Mouse (Mus musculus) liver, embryonic 16.5 days (tissue): ENCODE data around the gene Nif3l1. TPM values are rescaled to one million over a fixed set of nuclear protein-coding genes. Genes with fewer than 3 reads are reported as not detected.
A peak's percentile ranks its signal among the peaks of the same experiment; 100 is the strongest.

ENCODE experiments used
- ATAC-seq: fragments of 200-750 bp; cut with Nextera tagmentation; 2 replicates; pipeline ENCODE4 v1.8.0; 2017; ENCODE audit warnings: low read depth, mild to moderate bottlenecking, moderate number of reproducible peaks, moderate library complexity
- H3K27ac ChIP-seq: fragments of 300-500 bp; sonication (generic); 2 replicates; pipeline ENCODE4 v1.5.1; 2014; ENCODE audit warnings: mild to moderate bottlenecking, low read length
- H3K27me3 ChIP-seq: fragments of 300-500 bp; sonication (generic); 2 replicates; pipeline ENCODE4 v1.6.1; 2014; ENCODE audit warnings: low read depth, low read length, mixed read lengths; ENCODE audit not compliant: control insufficient read depth, insufficient read depth
- H3K36me3 ChIP-seq: fragments of 300-500 bp; sonication (generic); 2 replicates; pipeline ENCODE4 v1.6.1; 2014; ENCODE audit warnings: mild to moderate bottlenecking; ENCODE audit not compliant: control insufficient read depth, insufficient read depth
- H3K4me1 ChIP-seq: fragments of 300-500 bp; sonication (generic); 2 replicates; pipeline ENCODE4 v1.6.1; 2014; ENCODE audit warnings: low read depth, low read length, mixed read lengths; ENCODE audit not compliant: control insufficient read depth
- H3K4me2 ChIP-seq: fragments of 300-500 bp; sonication (generic); 2 replicates; pipeline ENCODE4 v1.6.1; 2014; ENCODE audit warnings: low read depth, low read length, mixed read lengths
- H3K4me3 ChIP-seq: fragments of 300-500 bp; sonication (generic); 2 replicates; pipeline ENCODE4 v1.5.1; 2014; ENCODE audit warnings: low read depth, mild to moderate bottlenecking, low read length
- H3K9ac ChIP-seq: fragments of 300-500 bp; sonication (generic); 2 replicates; pipeline ENCODE4 v1.6.1; 2014; ENCODE audit warnings: low read depth, low read length
- H3K9me3 ChIP-seq: fragments of 300-500 bp; sonication (generic); replicated peaks from 2 replicates; pipeline ENCODE4 v1.6.1; 2016; ENCODE audit warnings: low read length; ENCODE audit not compliant: control insufficient read depth
- WGBS: fragments of 180-500 bp; shearing (Covaris S2); extraction: QIAGEN DNeasy Blood & Tissue Kit; methylation state at CpG from one replicate; pipeline ENCODE4 v1.1.7; 2014; ENCODE audit not compliant: insufficient replicate concordance; 5-methylcytosine and 5-hydroxymethylcytosine counted together
- polyA plus RNA-seq: library from polyadenylated mRNA; unstranded; fragments of >200 nt; fragmentation: Nextera tagmentation; extraction: Ambion mirVana; gene quantifications from 2 replicates; pipeline ENCODE4 v1.2.1, GENCODE M21; 2015

Nif3l1 gene
- polyA plus RNA-seq, 1 experiment from 2014 or later = 11.5 TPM

- H3K27ac ChIP-seq = no peak overlapping the region
- no peak for ATAC-seq
- H3K4me3 ChIP-seq = no peak overlapping the region
- H3K9ac ChIP-seq = no peak overlapping the region
- H3K9me3 ChIP-seq = no peaks in the 10 kb centered on the region
- H3K4me1 ChIP-seq = no peaks in the 10 kb centered on the region
- no peaks in the 10 kb centered on the region for H3K27me3 ChIP-seq
- WGBS = 73% methylated on average over 3 of the region's 3 CpGs
- H3K36me3 ChIP-seq = peaks cover 56% of the 10 kb centered on the region
- H3K4me2 ChIP-seq = no peak overlapping the region
Observed at GRCm38 (mm10) chr1:58410198-58410588, 34.8 kb upstream of the Nif3l1 start.

DNA sequence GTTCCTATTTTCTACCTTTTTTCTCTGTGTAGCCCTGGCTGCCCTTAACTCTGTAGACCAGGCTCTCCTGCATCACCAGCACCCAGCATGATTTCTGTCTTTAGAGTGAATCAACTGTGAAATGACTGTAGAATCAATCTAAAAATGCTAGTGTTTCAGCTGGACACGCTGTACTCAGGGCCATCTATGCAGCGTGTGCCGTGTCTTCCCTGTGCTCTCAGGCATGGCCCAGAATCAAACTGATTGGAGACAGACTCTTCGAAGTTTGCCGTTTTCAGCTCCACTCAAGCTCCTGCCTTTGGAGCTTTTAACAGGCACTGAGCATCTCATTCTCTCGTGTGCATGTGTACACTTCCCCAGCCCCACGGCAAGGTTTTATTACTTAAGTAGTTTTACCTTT lies 34.2 kb upstream of the Nif3l1 start:
- 87% methylated on average over 7 of the region's 7 CpGs for WGBS

GRCm38 (mm10) chr1:58415442-58415841 lies 29.5 kb upstream of the Nif3l1 start:
- no peaks in the 10 kb centered on the region for H3K9me3 ChIP-seq
- H3K27me3 ChIP-seq = no peaks in the 10 kb centered on the region
- no peak overlapping the region for H3K4me2 ChIP-seq
- WGBS = 4% methylated on average over 1 of the region's 1 CpGs
- no peak overlapping the region for H3K9ac ChIP-seq
- H3K36me3 ChIP-seq = peaks cover 91% of the 10 kb centered on the region
- no peak overlapping the region for H3K27ac ChIP-seq
- H3K4me1 ChIP-seq = no peaks in the 10 kb centered on the region
- H3K4me3 ChIP-seq = no peak overlapping the region
- ATAC-seq = no peak

More for the DNA sequence above, 34.2 kb upstream of the Nif3l1 start:
- H3K4me2 ChIP-seq = no peak overlapping the region
- no peak overlapping the region for H3K27ac ChIP-seq
- no peak overlapping the region for H3K4me3 ChIP-seq
- H3K9ac ChIP-seq = no peak overlapping the region
- ATAC-seq = no peak
- no peaks in the 10 kb centered on the region for H3K9me3 ChIP-seq
- H3K4me1 ChIP-seq = no peaks in the 10 kb centered on the region
- no peaks in the 10 kb centered on the region for H3K27me3 ChIP-seq
- peaks cover 61% of the 10 kb centered on the region for H3K36me3 ChIP-seq

DNA sequence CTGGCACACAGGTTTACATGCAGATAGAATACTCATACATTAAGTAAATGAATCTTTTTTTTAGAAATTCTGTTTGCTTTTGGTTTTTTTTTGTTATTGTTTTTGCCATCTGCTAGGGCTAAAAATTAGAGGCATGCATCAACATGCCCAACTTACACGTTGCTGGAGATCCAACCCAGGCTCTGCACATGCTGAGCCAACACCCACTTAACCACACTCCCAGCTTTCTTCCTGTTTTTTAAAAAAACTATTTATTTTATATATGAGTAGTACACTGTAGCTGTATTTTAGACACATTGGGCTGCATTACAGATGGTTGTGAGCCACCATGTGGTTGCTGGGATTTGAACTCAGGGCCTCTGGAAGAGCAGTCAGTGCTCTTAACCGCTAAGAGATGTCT lies 28.9 kb upstream of the Nif3l1 start:
- H3K4me2 ChIP-seq = no peak overlapping the region

GRCm38 (mm10) chr1:58420032-58420431 lies 24.9 kb upstream of the Nif3l1 start:
- no peak for ATAC-seq
- Histone ChIP-seq H3K9me3 (no peaks in the 10 kb centered on the region), H3K27me3 (no peaks in the 10 kb centered on the region), H3K27ac (no peak overlapping the region), H3K4me2 (no peak overlapping the region), H3K36me3 (peaks cover 55% of the 10 kb centered on the region), H3K9ac (no peak overlapping the region), H3K4me3 (no peak overlapping the region), H3K4me1 (peaks cover 16% of the 10 kb centered on the region)
- 79% methylated on average over 10 of the region's 10 CpGs for WGBS

More for the DNA sequence above, 28.9 kb upstream of the Nif3l1 start:
- ATAC-seq = no peak
- no peaks in the 10 kb centered on the region for H3K27me3 ChIP-seq
- H3K9me3 ChIP-seq = no peaks in the 10 kb centered on the region
- no peak overlapping the region for H3K9ac ChIP-seq
- no peak overlapping the region for H3K27ac ChIP-seq
- H3K36me3 ChIP-seq = peaks cover 88% of the 10 kb centered on the region
- H3K4me1 ChIP-seq = peaks cover 2% of the 10 kb centered on the region
- no peak overlapping the region for H3K4me3 ChIP-seq
- WGBS = 70% methylated on average over 2 of the region's 2 CpGs

- H3K36me3 ChIP-seq = peaks cover 48% of the 10 kb centered on the region
- 0 out of 2 replicates have a peak overlapping the region, but pooled peaks have one; percentile 26 for H3K4me2 ChIP-seq
- ATAC-seq = no peak
- H3K9ac ChIP-seq = no peak overlapping the region
- H3K4me1 ChIP-seq = peaks cover 16% of the 10 kb centered on the region
- H3K9me3 ChIP-seq = no peaks in the 10 kb centered on the region
- 58% methylated on average over 7 of the region's 7 CpGs for WGBS
- H3K27ac ChIP-seq = no peak overlapping the region
- no peak overlapping the region for H3K4me3 ChIP-seq
- no peaks in the 10 kb centered on the region for H3K27me3 ChIP-seq
Observed at GRCm38 (mm10) chr1:58420961-58421360, 24.0 kb upstream of the Nif3l1 start.

GRCm38 (mm10) chr1:58422879-58423278 lies 22.1 kb upstream of the Nif3l1 start:
- H3K36me3 ChIP-seq = peaks cover 30% of the 10 kb centered on the region
- no peaks in the 10 kb centered on the region for H3K27me3 ChIP-seq
- H3K9me3 ChIP-seq = no peaks in the 10 kb centered on the region
- peak overlapping the region; percentile 74 for H3K4me2 ChIP-seq
- ATAC-seq = peak; percentile 67
- peak overlapping the region; percentile 99 for H3K27ac ChIP-seq
- WGBS = 5% methylated on average over 13 of the region's 13 CpGs
- H3K9ac ChIP-seq = peak overlapping the region; percentile 100
- peak overlapping the region; percentile 100 for H3K4me3 ChIP-seq
- H3K4me1 ChIP-seq = peaks cover 16% of the 10 kb centered on the region

GRCm38 (mm10) chr1:58423371-58424248 lies 21.3 kb upstream of the Nif3l1 start, which contains the start of gene Clk1:
Gene Clk1 (minus strand): TSS chr1:58424066.
- ATAC-seq = peak; percentile 93
- Histone ChIP-seq H3K4me3 (peak within 1 kb of the TSS; percentile 100), H3K9me3 (no peaks in the 10 kb centered on the region), H3K4me2 (peak within 1 kb of the TSS; percentile 74), H3K4me1 (peaks cover 16% of the 10 kb centered on the region), H3K27ac (peak within 1 kb of the TSS; percentile 99), H3K27me3 (no peaks in the 10 kb centered on the region), H3K9ac (peak within 1 kb of the TSS; percentile 100), H3K36me3 (peaks cover 22% of the 10 kb centered on the region)
- under 1% methylated on average over 79 of the region's 79 CpGs for WGBS

DNA sequence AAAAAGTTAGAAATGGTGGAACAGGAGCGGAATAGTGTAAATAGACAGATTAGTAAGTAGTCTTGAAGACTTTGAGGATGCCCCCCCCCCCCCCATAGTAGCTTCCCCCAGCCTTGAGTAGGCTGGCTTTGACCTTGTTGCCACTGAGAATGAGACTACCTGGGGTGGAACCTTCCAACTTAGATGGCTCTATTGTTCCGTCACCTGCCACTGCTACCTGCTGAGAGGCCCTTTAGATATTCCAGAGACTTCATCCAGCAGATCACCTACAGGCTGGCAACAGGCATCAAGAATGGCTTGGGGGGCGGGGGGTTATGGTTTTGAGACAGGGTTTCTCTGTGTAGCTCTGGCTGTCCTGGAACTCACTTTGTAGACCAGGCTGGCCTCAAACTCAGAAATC lies 20.4 kb upstream of the Nif3l1 start:
- 83% methylated on average over 3 of the region's 3 CpGs for WGBS
- Histone ChIP-seq H3K27me3 (no peaks in the 10 kb centered on the region), H3K4me1 (peaks cover 16% of the 10 kb centered on the region), H3K9ac (no peak overlapping the region), H3K9me3 (no peaks in the 10 kb centered on the region), H3K4me2 (peak overlapping the region; percentile 60), H3K4me3 (no peak overlapping the region), H3K36me3 (peaks cover 13% of the 10 kb centered on the region), H3K27ac (no peak overlapping the region; the same call in 1 of the 2 replicates)
- ATAC-seq = no peak
